Mouse (Mus musculus) liver, embryonic 14.5 days (tissue): ENCODE measurements around the gene Hmgb2.

Experiments
- CTCF ChIP-seq: IDR thresholded peaks from 2 replicates; pipeline ENCODE4 v1.5.1; 2016; ENCODE audit warnings: antibody characterized with exemption, low read depth, control low read depth
- EP300 ChIP-seq: IDR thresholded peaks from 2 replicates; pipeline ENCODE4 v1.6.1; 2016; ENCODE audit warnings: antibody characterized with exemption, low read depth

DNA sequence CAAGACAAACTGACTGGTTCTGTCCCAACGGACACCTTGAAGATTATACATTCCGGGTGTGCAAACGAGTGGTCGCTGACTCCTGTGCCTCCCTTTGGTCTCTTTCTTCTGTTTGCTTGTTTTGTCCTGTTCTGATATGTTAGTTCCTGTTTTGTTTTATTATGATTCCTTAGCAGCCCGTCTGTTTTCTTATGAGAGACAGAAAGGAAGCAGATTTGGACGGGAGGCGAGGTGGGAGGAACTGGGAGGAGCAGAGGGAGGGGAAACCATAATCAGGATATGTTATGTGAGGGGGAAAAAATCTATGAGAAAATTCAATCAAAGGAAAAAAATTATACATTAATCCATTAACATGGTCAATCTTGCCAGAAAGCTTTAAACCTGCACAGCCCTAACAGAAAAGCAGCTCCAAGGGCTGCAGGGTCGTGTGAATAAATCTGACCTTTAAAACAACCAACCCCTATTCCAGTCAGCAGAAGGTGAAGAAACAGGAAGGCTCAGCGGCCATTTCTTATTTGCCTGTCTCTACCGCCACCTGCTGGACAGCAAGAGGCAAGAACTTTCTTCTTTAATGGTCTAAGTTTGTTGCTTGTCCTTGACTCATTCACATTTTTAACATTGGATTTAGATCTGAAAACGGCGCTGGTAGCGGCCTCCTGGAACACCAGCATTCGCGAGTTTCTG lies 19.1 kb downstream of the Hmgb2 start:
- TF ChIP-seq CTCF (peak; percentile 90), EP300 (no peak)
